17 mouse cellular contexts compared by ENCODE assay signal in the genomic region with DNA sequence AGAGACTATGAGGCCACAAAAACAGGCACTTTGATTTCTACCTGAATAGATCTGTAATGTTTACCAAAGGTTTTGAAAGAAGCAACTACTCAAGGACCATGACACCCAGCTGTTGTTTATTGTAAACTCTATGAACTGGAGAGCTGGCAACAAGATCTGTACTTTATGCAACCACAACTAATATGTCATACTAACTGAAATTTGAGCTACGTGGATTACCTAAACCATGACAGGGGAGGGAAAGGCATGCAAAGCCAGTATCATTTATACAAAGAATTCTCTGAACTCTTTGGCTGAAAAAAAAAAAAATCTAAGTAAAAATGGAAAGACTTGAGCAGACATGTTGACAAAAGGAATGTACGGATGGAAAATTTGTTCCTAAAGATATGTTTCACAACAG. TPM values are rescaled to one million over a fixed set of nuclear protein-coding genes. Genes with fewer than 3 reads are reported as not detected.
"Had no signal": no experiment of that assay in that cellular context is flagged by ENCODE, and none has a peak within 500 bp of the region (broad histone marks: within the 10 kb centered on the region; RNA-seq: fewer than 3 reads in every experiment).

No protein-coding gene starts in this region.

- H3K27ac ChIP-seq: neural tube, embryonic 15.5 days; stomach, embryonic 15.5 days; stomach, postnatal 0 days had no signal

- H3K9ac ChIP-seq: neural tube, embryonic 15.5 days; stomach, embryonic 15.5 days had no signal

- H3K4me1 ChIP-seq: neural tube, embryonic 15.5 days; stomach, embryonic 15.5 days had no signal

- DNase-seq: retina, postnatal 1 day; right cerebral cortex, adult 18-20 months; right cerebral cortex, postnatal 14 days; right cerebral cortex, postnatal 25 days; right cerebral cortex, postnatal 4 days; spleen, adult 18-20 months; thymus, adult 18-20 months; thymus, adult 2 months; thymus, postnatal 14 days; thymus, postnatal 25 days; thymus, postnatal 36 days; thymus, postnatal 4 days had no signal

- H3K4me2 ChIP-seq: neural tube, embryonic 15.5 days; stomach, embryonic 15.5 days had no signal

- H3K27me3 ChIP-seq: neural tube, embryonic 15.5 days; stomach, embryonic 15.5 days had no signal

- H3K9me3 ChIP-seq: neural tube, embryonic 15.5 days; stomach, embryonic 15.5 days had no signal

- H3K36me3 ChIP-seq: neural tube, embryonic 15.5 days; stomach, embryonic 15.5 days had no signal

- H3K4me3 ChIP-seq: neural tube, embryonic 15.5 days; stomach, embryonic 15.5 days had no signal

RNA-seq across cellular contexts. Expression of a gene that starts 43.6 kb away (rescaled TPM):
- polyA plus RNA-seq: small intestine, adult 2 months; testis, adult 2 months had no signal
